Mouse (Mus musculus) liver, postnatal 0 days (tissue): ENCODE measurements around the gene L3hypdh.

Source experiments
- CTCF ChIP-seq: sonication (generic); IDR thresholded peaks from 2 replicates; pipeline ENCODE4 v1.5.1; 2016; ENCODE audit warnings: antibody characterized with exemption, low read depth
- EP300 ChIP-seq: IDR thresholded peaks from 2 replicates; pipeline ENCODE4 v1.6.1; 2016; ENCODE audit warnings: antibody characterized with exemption, low read depth, mild to moderate bottlenecking

DNA sequence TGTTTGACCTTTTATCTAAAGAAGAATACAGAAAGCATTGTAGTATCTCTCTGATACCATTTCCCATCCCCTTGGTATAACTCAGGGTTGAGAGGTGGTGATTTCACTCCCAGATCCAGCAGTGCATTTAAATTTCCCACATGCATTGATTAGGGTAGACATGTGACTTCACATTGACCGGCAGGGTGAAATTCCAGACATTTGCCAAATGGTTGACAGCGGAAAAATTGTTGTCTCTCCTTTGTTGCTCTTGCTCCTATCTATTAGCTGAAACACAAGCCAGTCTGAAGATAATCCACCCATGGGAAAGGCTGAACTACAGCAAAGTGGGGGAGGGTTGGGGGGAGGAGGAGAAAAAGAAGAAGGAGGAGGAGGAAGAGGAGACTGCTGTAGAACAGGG, 46.4 kb downstream of the L3hypdh start:
- TF ChIP-seq CTCF = no peak
- TF ChIP-seq EP300 = no peak
